Mouse (Mus musculus): Measurements from ENCODE around the gene Rnf183. TPM values are rescaled to one million over a fixed set of nuclear protein-coding genes. Genes with fewer than 3 reads are reported as not detected.
"Not testable (repeated sequence)": the region's sequence is repeated elsewhere in the genome, so short reads cannot be mapped to it uniquely, and the experiment has no call there.

The Rnf183 gene
- polyA plus RNA-seq (2015; fragmentation: Nextera tagmentation; extraction: Ambion mirVana) = not detected in 2 replicates

DNA sequence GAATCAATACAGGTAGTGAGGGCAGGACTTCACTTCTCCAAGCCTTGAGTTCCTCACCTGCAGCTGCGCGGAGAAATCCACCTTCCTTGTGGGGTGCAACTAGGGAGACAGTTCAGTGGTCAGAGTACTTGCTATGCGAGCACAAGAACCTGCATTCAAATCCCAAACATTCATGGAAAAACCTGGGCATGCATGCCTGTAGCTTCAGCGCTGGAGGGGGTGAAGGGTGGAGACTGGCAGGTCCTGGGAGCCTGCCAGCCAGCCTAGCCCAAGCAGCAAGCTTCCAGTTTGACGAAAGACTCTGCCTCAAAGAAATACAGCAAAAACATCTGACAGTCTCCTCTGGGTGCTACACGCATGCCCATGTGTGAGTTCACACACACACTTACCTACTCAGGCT is at the start of gene Rnf183:
Gene Rnf183, minus strand, starts transcription at position 172 of the 400 bp plus-strand sequence.
- Histone ChIP-seq H3K4me3 (replicated peaks) (no peak within 1 kb of the TSS), H3K9me3 (no peaks in the 10 kb centered on the region), H3K27ac (no peak within 1 kb of the TSS), H3K4me2 (no peak within 1 kb of the TSS), H3K9ac (no peak within 1 kb of the TSS), H3K36me3 (no peaks in the 10 kb centered on the region), H3K4me1 (no peaks in the 10 kb centered on the region), H3K27me3 (replicated peaks) (no peaks in the 10 kb centered on the region)
- no peak for ATAC-seq (ENCODE audit: insufficient read depth, low FRiP score, low read depth)
- WGBS = 79% methylated on average over 6 of the region's 6 CpGs

DNA sequence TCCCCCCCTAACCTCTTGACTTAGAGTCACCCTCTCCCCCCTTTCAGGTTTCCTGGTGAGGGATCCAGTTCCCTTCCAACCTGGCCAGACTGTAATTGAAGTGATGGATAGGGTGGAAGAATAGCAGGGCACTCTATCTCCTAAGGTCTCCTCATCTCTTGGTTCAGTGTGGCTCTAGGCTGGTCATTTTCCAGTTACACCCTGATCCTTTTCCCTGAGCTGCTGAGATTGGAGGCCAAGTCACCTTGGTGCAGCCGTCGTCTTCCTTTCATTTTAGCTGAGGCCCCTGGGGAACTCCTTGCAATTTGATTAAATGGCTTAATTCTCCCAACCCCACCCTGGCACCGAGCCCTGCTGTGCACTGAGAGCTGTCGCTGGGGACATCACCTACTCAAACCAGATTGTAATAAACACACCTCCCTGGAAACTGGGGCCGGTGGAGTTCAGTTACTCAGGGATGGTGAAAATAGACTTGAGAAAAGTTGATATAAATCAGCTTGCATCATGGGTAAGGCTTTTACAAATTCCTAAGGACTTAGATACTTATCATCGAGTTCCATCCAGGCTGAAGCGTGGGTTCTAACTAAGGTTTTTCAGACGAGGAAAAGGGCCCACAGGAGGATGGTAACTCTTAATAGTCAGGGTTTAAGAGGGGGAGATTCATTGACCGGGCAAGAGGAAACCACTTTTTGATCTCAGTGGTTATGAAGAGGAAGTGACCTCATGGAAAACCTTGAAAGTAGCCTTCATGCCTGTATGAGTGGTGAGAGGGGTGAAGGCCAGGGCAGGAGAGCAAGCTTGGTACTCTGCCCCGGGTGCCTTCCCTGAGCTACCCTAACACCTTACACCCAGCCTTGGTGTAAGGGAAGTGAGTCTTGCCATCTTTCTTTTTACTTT is 45.9 kb upstream of the Rnf183 start:
- no peaks in the 10 kb centered on the region for H3K27me3 ChIP-seq (replicated peaks)
- H3K4me3 ChIP-seq (replicated peaks) = peak overlapping the region; percentile 54
- ATAC-seq (ENCODE audit: insufficient read depth, low FRiP score, low read depth) = 0 out of 2 replicates have a peak, but pooled peaks have one; percentile 9
- 37% methylated on average over 10 of the region's 10 CpGs for WGBS
- H3K9me3 ChIP-seq = no peaks in the 10 kb centered on the region
- H3K27ac ChIP-seq = peak overlapping the region; percentile 44; the same call in 1 of the 2 replicates
- H3K4me1 ChIP-seq = no peaks in the 10 kb centered on the region
- H3K9ac ChIP-seq = no peak overlapping the region
- no peaks in the 10 kb centered on the region for H3K36me3 ChIP-seq
- peak overlapping the region; percentile 82 for H3K4me2 ChIP-seq

DNA sequence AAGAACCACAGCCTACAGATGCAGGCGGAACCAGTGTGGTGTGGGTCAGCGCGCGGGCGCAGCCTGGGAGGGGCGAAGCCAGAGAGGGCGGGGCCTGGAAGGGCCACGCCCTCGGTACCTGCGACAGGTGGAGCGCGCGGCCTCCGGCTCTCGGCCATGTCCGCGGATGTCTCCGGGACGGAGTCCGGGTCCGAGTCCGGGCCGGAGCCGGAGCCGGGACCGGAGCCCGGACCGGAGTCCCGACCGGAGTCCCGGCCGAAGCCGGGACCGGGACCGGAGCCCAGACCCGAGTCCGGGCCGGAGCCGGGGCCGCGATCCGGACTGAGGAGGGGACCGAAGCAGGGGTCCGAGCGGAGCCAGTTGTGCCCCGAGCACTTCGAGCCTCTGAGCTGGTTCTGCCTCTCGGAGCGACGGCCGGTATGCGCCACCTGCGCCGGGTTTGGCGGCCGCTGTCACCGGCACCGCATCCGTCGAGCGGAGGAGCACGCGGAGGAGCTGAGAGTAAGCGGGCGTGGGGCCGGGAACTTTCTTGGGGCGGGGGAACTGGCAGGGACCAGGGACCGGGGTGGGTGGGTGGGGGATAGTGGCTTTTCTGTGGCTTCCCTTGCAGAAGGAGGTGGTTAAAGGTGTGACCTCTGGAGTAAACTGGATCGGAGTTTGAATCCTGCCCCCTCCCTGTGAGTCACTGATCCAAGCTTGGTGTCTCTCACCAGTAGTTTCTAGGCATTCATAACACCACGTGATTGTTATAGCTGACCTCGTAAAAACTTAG is 45.1 kb upstream of the Rnf183 start, which contains the start of gene Bspry:
Gene Bspry, plus strand, starts transcription at position 117 of the 772 bp plus-strand sequence.
- Histone ChIP-seq H3K9me3 (no peaks in the 10 kb centered on the region), H3K4me2 (peak within 1 kb of the TSS; percentile 82), H3K4me3 (replicated peaks) (peak within 1 kb of the TSS; percentile 54), H3K27me3 (replicated peaks) (no peaks in the 10 kb centered on the region), H3K4me1 (no peaks in the 10 kb centered on the region), H3K27ac (peak within 1 kb of the TSS; percentile 67), H3K36me3 (no peaks in the 10 kb centered on the region), H3K9ac (no peak within 1 kb of the TSS)
- 3% methylated on average over 71 of the region's 71 CpGs for WGBS
- ATAC-seq (ENCODE audit: insufficient read depth, low FRiP score, low read depth) = peak; percentile 91

DNA sequence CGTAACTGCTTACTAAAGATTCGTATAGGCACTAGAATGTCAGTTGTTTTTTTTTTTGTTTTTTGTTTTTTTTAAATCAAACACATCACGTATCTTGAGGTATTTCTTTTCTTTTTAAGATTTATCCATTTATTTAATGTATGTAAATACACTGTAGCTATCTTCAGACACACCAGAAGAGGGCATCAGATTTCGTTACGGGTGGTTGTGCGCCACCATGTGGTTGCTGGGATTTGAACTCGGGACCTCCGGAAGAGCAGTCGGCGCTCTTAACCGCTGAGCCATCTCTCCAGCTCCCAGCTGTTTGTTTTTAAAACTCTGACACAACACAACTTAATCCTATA is 44.5 kb upstream of the Rnf183 start:
- not testable (repeated sequence) for H3K9ac ChIP-seq, H3K27ac ChIP-seq

DNA sequence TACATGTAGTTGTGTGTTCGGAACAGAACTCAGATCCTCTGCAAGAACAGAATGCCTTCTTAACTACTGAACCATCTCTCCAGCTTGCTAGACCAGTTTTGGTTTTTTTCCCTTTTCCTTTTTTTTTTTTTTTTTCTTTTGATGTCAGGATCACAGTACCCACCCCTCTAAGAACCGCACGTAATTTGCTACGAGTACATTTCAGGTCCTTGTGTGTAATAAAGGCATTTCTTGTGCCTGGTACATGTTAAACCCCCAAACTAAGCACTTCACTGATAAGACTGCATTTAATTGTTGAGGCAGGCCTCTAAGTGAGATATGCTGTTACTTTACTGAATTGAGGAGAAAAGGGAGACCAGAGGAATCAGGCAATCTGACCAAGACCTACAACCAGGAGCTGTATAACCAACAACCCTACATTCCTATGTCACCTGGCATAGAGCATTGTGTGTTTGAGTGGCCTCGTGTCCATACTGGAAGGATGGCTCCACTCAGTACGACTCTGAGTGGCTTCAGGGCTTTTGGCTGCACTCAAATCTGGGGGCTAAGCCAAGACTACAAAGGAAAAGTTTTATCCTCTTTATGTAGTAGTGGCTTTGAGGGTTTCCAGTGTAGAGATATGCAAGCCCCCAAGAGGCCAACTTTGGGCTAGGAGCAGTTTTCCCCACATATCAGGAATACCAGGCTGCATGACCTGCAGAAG is 42.6 kb upstream of the Rnf183 start:
- ATAC-seq (ENCODE audit: insufficient read depth, low FRiP score, low read depth) = no peak

More for the DNA sequence above, 44.5 kb upstream of the Rnf183 start:
- H3K9me3 ChIP-seq; ATAC-seq (ENCODE audit: insufficient read depth, low FRiP score, low read depth); H3K4me1 ChIP-seq; H3K27me3 ChIP-seq (replicated peaks); H3K36me3 ChIP-seq: not testable (repeated sequence)
- 11% methylated on average over 11 of the region's 11 CpGs for WGBS
- H3K4me3 ChIP-seq (replicated peaks) = peak overlapping the region; percentile 54
- H3K4me2 ChIP-seq = peak overlapping the region; percentile 82

DNA sequence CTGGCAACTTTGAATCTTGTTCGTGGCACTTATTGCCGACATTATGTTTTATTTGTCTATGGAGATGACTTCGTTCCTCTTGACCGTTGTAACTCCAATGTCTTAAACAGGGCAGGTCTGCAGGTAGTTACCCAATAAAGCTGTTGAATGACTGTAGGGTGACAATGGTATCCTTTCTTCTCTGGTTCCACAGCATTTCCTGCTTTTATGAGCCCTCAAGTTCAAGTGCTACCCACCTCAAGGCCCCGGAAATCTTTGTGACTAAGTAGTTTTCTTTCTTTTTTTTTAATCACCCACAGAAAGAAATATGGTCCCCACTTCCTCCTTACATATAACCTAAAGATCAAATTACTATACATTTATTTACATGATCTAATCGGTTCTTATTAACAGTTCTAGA is 40.7 kb upstream of the Rnf183 start:
- no peak overlapping the region for H3K27ac ChIP-seq
- H3K9ac ChIP-seq = no peak overlapping the region
- H3K9me3 ChIP-seq = no peaks in the 10 kb centered on the region
- H3K4me2 ChIP-seq = no peak overlapping the region
- ATAC-seq (ENCODE audit: insufficient read depth, low FRiP score, low read depth) = no peak
- no peak overlapping the region for H3K4me3 ChIP-seq (replicated peaks)
- no peaks in the 10 kb centered on the region for H3K27me3 ChIP-seq (replicated peaks)
- no peaks in the 10 kb centered on the region for H3K4me1 ChIP-seq
- 79% methylated on average over 6 of the region's 6 CpGs for WGBS
- no peaks in the 10 kb centered on the region for H3K36me3 ChIP-seq

More for the DNA sequence above, 42.6 kb upstream of the Rnf183 start:
- H3K4me3 ChIP-seq (replicated peaks) = no peak overlapping the region
- H3K4me1 ChIP-seq = no peaks in the 10 kb centered on the region
- H3K9ac ChIP-seq = no peak overlapping the region
- H3K27me3 ChIP-seq (replicated peaks) = no peaks in the 10 kb centered on the region
- 75% methylated on average over 6 of the region's 6 CpGs for WGBS
- H3K27ac ChIP-seq = peak overlapping the region; percentile 52; the same call in 1 of the 2 replicates
- H3K36me3 ChIP-seq = no peaks in the 10 kb centered on the region
- no peaks in the 10 kb centered on the region for H3K9me3 ChIP-seq
- H3K4me2 ChIP-seq = no peak overlapping the region

DNA sequence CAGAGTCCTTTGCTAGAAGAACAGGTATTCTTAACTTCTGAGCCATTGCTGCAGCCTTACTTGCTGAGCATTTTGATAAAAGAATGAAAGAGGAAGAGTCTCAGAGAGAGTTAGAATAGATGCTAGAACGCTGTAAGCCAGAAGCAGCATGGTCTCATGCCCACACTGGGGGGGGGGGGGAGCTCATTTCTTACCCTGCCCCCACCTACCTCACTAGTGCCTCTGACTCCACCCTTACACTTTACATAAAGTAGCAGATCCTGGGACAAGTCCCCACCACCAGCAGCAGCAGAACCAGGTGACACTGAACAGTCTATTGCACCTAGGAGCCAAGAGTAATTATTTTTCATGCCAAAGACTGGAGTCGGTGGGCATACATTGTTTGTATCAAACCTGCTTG is 40.1 kb upstream of the Rnf183 start:
- H3K27me3 ChIP-seq (replicated peaks) = no peaks in the 10 kb centered on the region
- 0 out of 2 replicates have a peak, but pooled peaks cover 5% of the 10 kb centered on the region for H3K4me1 ChIP-seq
- WGBS = 75% methylated on average over 2 of the region's 2 CpGs
- H3K4me3 ChIP-seq (replicated peaks) = no peak overlapping the region
- no peak overlapping the region for H3K27ac ChIP-seq
- H3K9me3 ChIP-seq = no peaks in the 10 kb centered on the region
- H3K9ac ChIP-seq = no peak overlapping the region
- no peak overlapping the region for H3K4me2 ChIP-seq
- no peaks in the 10 kb centered on the region for H3K36me3 ChIP-seq
- ATAC-seq (ENCODE audit: insufficient read depth, low FRiP score, low read depth) = no peak

DNA sequence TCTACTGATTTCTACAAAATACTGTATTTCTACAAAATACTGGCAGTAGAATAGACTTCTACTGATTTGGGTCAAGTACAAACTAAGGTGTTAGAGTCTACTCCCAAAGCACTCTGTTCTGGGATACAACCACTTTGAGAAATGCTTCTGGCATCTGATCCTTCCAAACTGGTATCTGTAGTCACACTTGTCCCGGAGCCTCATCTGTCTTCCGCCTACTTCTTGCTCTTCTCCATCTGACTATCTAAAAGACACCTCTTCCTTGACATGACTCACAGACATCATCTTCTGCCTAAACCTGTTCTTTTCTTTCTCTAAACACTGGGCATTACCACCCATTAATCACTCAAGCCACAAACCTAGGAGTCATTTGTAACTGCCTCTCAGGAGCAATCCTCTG is 37.0 kb upstream of the Rnf183 start:
- ATAC-seq (ENCODE audit: insufficient read depth, low FRiP score, low read depth) = no peak
- Histone ChIP-seq H3K27ac (no peak overlapping the region), H3K27me3 (replicated peaks) (no peaks in the 10 kb centered on the region), H3K4me3 (replicated peaks) (no peak overlapping the region), H3K9ac (no peak overlapping the region), H3K36me3 (no peaks in the 10 kb centered on the region), H3K9me3 (no peaks in the 10 kb centered on the region), H3K4me1 (0 out of 2 replicates have a peak, but pooled peaks cover 7% of the 10 kb centered on the region), H3K4me2 (no peak overlapping the region)
- 90% methylated on average over 2 of the region's 2 CpGs for WGBS

DNA sequence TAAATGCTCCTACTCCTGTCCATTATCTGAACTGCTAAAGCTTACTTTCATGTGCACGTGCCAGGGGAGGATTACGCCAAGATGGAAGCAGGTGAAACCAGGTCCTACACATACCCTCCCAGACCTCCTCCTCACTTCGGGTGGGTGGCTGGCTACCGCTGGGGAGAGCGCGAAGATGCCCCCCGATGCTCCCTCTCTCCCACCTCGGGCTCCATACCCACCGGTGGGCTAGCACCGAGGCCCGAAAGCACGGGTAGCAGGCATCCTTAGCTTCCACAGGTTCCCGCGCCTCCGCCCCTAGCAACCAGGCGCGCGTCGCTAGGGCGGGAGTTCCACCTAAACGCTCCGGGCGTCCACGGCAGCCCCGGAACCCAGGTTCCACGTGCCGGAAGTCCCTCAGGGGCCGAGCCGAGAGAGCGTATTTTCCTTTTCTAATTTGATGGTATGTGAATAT is 35.6 kb upstream of the Rnf183 start, which contains the start of gene Wdr31:
Gene Wdr31, minus strand, starts transcription at position 299 of the 454 bp plus-strand sequence.
- WGBS = under 1% methylated on average over 30 of the region's 30 CpGs
- peak within 1 kb of the TSS; percentile 35; the same call in 1 of the 2 replicates for H3K9ac ChIP-seq
- 0 out of 2 replicates have a peak, but pooled peaks cover 7% of the 10 kb centered on the region for H3K4me1 ChIP-seq
- H3K9me3 ChIP-seq = no peaks in the 10 kb centered on the region
- H3K4me3 ChIP-seq (replicated peaks) = peak within 1 kb of the TSS; percentile 76
- no peaks in the 10 kb centered on the region for H3K27me3 ChIP-seq (replicated peaks)
- no peak within 1 kb of the TSS for H3K27ac ChIP-seq
- peak; percentile 88; the same call in 1 of the 2 replicates for ATAC-seq (ENCODE audit: insufficient read depth, low FRiP score, low read depth)
- H3K36me3 ChIP-seq = no peaks in the 10 kb centered on the region
- peak within 1 kb of the TSS; percentile 83 for H3K4me2 ChIP-seq

DNA sequence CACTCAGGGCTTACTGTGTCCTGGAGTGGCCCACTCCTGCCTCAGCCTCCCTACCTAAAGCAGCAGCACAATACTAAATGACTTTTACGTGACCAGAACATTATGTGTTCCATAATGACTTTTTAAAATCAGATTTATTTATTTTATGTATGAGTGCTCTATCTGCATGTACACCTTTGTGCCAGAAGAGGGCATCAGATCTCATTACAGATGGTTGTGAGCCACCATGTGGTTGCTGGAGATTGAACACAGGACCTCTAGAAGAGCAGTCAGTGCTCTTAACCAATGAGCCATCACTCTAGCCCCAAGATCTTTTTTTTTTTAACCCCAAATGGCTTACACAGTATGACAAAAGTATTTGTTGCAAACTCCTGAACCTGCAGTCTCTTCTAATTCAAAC is 33.1 kb upstream of the Rnf183 start:
- Histone ChIP-seq H3K4me3 (replicated peaks) (no peak overlapping the region), H3K9me3 (no peaks in the 10 kb centered on the region), H3K27ac (no peak overlapping the region), H3K4me2 (no peak overlapping the region), H3K9ac (no peak overlapping the region), H3K4me1 (0 out of 2 replicates have a peak, but pooled peaks cover 7% of the 10 kb centered on the region), H3K36me3 (no peaks in the 10 kb centered on the region), H3K27me3 (replicated peaks) (no peaks in the 10 kb centered on the region)
- no peak for ATAC-seq (ENCODE audit: insufficient read depth, low FRiP score, low read depth)
- WGBS = 83% methylated on average over 1 of the region's 1 CpGs

DNA sequence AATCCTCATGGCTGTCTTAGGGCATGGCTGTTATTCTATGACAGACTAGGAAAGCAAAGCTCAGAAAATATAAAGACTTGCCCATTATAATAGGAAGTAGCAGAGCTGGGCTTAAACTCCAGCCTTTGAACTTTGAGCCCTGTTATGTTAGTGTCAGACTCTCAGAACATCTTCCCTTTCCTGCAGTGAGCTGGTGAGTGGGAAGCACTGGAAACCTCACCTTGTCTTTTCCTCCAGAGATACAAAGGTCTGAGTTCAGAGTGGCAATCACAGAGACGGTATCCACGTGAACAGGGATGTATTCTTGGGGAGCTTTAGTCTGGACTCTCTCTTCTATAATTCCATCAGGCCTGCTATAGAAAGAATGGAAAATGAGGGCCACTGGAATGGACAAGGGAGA is 28.1 kb upstream of the Rnf183 start:
- no peak overlapping the region for H3K4me2 ChIP-seq
- H3K27me3 ChIP-seq (replicated peaks) = no peaks in the 10 kb centered on the region
- H3K9me3 ChIP-seq = no peaks in the 10 kb centered on the region
- ATAC-seq (ENCODE audit: insufficient read depth, low FRiP score, low read depth) = no peak
- H3K27ac ChIP-seq = no peak overlapping the region
- H3K4me3 ChIP-seq (replicated peaks) = no peak overlapping the region
- WGBS = 87% methylated on average over 2 of the region's 2 CpGs
- no peak overlapping the region for H3K9ac ChIP-seq
- H3K4me1 ChIP-seq = no peaks in the 10 kb centered on the region
- no peaks in the 10 kb centered on the region for H3K36me3 ChIP-seq

Data from stomach, embryonic 15.5 days (tissue).